Mouse (Mus musculus) kidney, postnatal 4 days (tissue): Measurements from ENCODE around the gene Cdk13.

Experiments
- DNase-seq, 2 experiments: peaks; one replicate each; pipeline ENCODE4 v3.0.0; 2021; ENCODE audit warnings: mixed read lengths in 2 of 2

The Cdk13 gene

DNA sequence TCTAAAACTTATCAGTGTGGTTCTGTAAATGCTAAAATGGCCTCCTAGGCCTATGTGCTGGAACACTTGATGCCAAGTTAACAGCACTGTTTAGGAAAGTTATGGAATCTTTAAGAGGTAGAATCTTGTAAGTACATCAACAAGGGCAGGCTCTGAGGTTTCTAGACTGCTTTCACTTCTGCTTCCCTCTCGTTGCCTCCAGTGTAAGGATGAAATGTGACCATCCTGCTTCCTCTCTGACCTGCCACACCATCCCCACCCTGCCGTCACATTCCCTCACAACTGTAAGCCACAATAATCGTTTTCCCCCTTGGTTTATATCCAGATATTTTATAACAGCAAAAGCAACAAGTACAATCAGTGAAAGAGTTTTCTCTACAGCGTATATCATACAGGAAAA is 49.9 kb downstream of the Cdk13 start:
- DNase-seq: no peak

- DNase-seq: no peak
Observed at GRCm38 (mm10) chr13:17728798-17729197, 76.1 kb downstream of the Cdk13 start.

GRCm38 (mm10) chr13:17727922-17728321 is 77.0 kb downstream of the Cdk13 start:
- DNase-seq: no peak

- DNase-seq: no peak
Observed at GRCm38 (mm10) chr13:17717357-17717756, 87.5 kb downstream of the Cdk13 start.

DNA sequence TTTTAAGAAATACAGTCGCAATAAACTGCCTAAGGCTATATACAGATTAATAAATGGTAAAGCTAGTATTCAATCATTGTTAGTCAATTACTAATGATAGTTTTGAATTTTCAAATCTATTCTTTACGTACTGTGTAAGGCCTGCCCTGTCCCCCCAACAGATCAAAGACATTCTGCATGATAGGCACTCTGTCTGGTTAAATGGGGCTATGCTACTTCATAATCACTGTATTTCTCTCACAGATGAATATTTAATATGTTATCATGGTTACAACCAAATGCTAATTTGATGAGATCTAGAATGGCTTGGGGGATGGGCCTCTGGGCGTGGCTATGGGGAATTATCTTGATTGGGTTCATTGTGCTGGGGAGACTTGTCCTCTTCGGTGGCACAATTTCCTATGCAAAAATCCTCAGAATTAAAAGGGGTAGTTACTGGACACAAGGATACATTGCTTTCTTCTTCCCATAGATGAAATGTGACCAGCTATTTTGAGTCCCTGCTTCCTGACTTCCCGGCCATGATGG is 96.0 kb downstream of the Cdk13 start:
- DNase-seq: no peak

DNA sequence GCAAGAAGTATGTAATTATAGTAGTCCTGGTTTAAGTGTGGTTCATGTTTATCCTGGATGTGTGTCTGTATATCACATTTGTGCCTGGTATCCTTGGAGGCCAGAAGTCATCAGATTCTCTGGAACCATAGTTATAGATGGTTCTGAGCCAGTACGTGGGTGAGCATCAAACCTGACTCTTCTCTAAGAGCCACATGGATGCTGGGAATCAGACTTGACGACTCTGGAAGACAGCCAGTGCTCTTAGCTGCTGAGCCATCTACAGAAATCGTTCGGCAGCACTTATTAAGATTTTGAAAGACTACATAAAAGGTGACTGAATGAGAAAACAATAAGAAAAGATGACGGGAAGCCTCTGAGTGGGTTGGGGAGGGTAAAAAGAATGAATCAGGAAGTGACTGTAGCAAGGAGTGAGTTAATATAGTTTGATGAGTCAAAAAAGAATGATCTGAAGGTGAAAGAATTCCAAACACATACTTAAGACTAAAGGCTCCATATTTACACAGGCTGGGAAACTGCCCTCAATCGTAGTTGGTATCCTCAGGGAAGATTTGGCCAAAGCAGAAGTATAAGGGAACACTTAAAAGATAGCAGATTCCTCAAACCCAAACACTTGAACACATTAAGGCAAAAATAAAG is 99.6 kb downstream of the Cdk13 start:
- no peak for DNase-seq

DNA sequence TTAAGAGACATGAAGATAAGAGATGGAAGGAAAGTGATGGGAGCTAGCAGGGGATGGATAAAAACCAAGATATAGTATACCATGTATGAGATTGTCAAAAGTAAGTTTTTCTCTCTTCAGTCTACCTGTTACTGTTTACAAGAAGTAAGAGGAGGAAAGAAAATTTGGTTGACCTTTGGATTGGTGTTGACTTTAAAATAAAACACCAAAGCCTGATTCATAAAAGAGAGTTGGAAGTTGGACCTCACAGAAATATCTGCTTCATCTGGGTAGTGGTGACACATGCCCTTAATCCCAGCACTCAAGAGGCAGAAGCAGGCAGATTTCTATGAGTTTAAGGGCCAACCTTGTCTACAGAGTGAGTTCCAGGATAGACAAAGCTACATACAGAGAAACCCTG is 102.6 kb downstream of the Cdk13 start:
- no peak for DNase-seq

- DNase-seq: no peak
Observed at GRCm38 (mm10) chr13:17701322-17701721, 103.6 kb downstream of the Cdk13 start.

- DNase-seq: no peak
Observed at GRCm38 (mm10) chr13:17700090-17700715, 104.7 kb downstream of the Cdk13 start.

- DNase-seq: no peak
Observed at GRCm38 (mm10) chr13:17695898-17696580, 108.9 kb downstream of the Cdk13 start.

- DNase-seq: peak; percentile 100
Observed at GRCm38 (mm10) chr13:17694911-17695699, 109.8 kb downstream of the Cdk13 start, which contains the start of the genes Mplkip and Sugct. TSS of gene Mplkip (plus strand) at chr13:17695192. TSS of gene Sugct (minus strand) at chr13:17695553.

DNA sequence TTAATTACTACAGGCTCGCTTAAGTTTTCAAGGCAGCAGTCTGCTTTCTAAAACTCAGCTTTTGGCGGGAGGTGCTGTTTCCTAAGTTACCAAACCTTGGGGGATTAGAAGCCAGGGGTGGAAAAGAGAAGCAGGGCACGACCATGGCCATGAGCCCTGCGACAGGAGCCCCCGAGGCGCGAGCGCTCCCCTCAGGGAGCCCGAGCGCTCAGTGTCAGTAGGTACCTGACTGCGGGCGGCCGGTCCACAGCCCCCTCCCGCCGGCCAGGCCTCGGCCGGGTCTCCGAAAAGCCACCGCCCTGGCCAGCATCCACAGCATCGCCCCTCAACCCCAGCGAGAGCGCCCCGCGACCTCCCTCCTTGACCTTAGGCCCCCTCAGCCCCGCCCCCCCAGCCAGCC is 110.5 kb downstream of the Cdk13 start:
- no peak for DNase-seq

- DNase-seq: no peak
Observed at GRCm38 (mm10) chr13:17693816-17694215, 111.1 kb downstream of the Cdk13 start.

DNA sequence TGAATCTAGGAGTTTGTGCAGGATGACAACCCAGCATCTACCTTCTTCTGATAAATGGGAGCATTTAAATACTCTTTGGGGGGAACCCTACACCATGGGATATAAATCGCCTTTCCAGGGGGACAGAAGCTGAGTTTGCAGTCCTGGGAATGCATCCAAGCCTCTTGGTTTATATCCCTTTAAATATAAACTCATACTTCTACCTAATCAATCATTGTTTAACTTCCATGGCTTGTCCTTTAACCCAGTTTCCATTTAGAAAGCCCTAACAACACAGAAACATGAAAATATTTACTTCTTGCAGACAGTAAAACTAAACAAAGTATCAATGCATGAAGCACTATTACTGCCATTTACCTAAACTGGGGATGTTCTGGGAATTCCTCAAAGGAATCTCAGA is 113.5 kb downstream of the Cdk13 start:
- no peak for DNase-seq

DNA sequence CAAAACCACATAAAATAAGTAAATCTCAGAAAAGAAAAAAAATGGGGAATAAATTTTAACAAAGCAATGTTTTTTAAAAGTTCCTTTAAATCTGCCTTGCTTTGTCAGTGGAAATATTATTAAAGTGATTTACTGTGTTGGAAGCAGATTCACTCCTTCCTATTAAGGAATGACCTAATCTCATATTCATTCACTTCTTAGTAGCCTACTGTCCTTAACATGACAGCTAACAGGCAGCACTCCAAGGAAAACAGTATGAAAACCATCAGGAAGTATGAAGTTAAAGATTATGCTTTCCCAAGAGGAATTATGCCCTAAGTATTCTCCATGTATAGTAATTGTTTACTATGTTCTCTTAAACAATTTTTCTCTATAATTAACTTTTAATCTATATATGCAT is 114.2 kb downstream of the Cdk13 start:
- DNase-seq: no peak

GRCm38 (mm10) chr13:17689461-17689860 is 115.4 kb downstream of the Cdk13 start:
- no peak for DNase-seq

GRCm38 (mm10) chr13:17671122-17671521 is 133.8 kb downstream of the Cdk13 start:
- no peak for DNase-seq

GRCm38 (mm10) chr13:17667380-17667779 is 137.5 kb downstream of the Cdk13 start:
- no peak for DNase-seq
